Mouse (Mus musculus) MEL (cell line): ENCODE measurements around the gene Oas1d. TPM values are rescaled to one million over a fixed set of nuclear protein-coding genes. Genes with fewer than 3 reads are reported as not detected.
"Not testable (repeated sequence)": the region's sequence is repeated elsewhere in the genome, so short reads cannot be mapped to it uniquely, and the experiment has no call there.

Experiments used
- DNase-seq: peaks from one replicate; pipeline ENCODE4 v3.0.0; 2011; ENCODE audit warnings: low read depth, low spot score
- H3K27ac ChIP-seq: 2 replicates; pipeline ENCODE4 v1.5.1; 2012; ENCODE audit warnings: low read depth, mild to moderate bottlenecking, control low read depth, low read length, moderate library complexity; ENCODE audit not compliant: control insufficient read depth
- H3K27me3 ChIP-seq, 2 experiments: fragments of 150-350 bp in 1 of 2; sonication (generic) in 1 of 2; 2 replicates each; pipeline ENCODE4 v1.6.1; 2012; ENCODE audit warnings: low read length in 2 of 2, mild to moderate bottlenecking in 2 of 2, improper control_type of control experiment in 1 of 2, moderate library complexity in 1 of 2; ENCODE audit not compliant: insufficient read depth in 2 of 2, control insufficient read depth in 1 of 2
- H3K36me3 ChIP-seq, 2 experiments: 2 replicates each; pipeline ENCODE4 v1.6.1; 2012 to 2014; ENCODE audit warnings: low read length in 2 of 2, improper control_type of control experiment in 1 of 2, inconsistent platforms in 1 of 2, mild to moderate bottlenecking in 1 of 2; ENCODE audit not compliant: insufficient read depth in 2 of 2, control insufficient read depth in 1 of 2
- H3K4me1 ChIP-seq, 2 experiments: fragments of 150-350 bp in 1 of 2; sonication (generic) in 1 of 2; 2 replicates each; pipeline ENCODE4 v1.6.1; 2012; ENCODE audit warnings: low read length in 2 of 2, improper control_type of control experiment in 1 of 2, mild to moderate bottlenecking in 1 of 2; ENCODE audit not compliant: insufficient read depth in 2 of 2, control insufficient read depth in 1 of 2
- H3K4me3 ChIP-seq, 2 experiments: fragments of 150-350 bp in 1 of 2; sonication (generic) in 1 of 2; 2 replicates each; pipeline ENCODE4 v1.5.1; 2012; ENCODE audit warnings: low read depth in 2 of 2, low read length in 2 of 2, mild to moderate bottlenecking in 2 of 2, moderate library complexity in 2 of 2, control low read depth in 1 of 2, improper control_type of control experiment in 1 of 2; ENCODE audit not compliant: control insufficient read depth in 1 of 2, insufficient read depth in 1 of 2
- H3K79me2 ChIP-seq: 2 replicates; pipeline ENCODE4 v1.6.1; 2012; ENCODE audit warnings: mild to moderate bottlenecking, low read length, moderate library complexity; ENCODE audit not compliant: control insufficient read depth, poor library complexity, insufficient read depth
- H3K9ac ChIP-seq: 2 replicates; pipeline ENCODE4 v1.6.1; 2012; ENCODE audit warnings: low read depth, mild to moderate bottlenecking, control low read depth, low read length, moderate library complexity; ENCODE audit not compliant: control insufficient read depth, poor library complexity, severe bottlenecking
- H3K9me3 ChIP-seq: fragments of 150-350 bp; sonication (generic); replicated peaks from 2 replicates; pipeline ENCODE4 v1.6.1; 2012; ENCODE audit warnings: mild to moderate bottlenecking, low read length, improper control_type of control experiment, moderate library complexity; ENCODE audit not compliant: insufficient read depth
- CHD1 ChIP-seq: IDR thresholded peaks from 2 replicates; pipeline ENCODE4 v1.6.1; 2012; ENCODE audit warnings: low read depth, mild to moderate bottlenecking, inconsistent platforms, low read length, improper control_type of control experiment
- GATA1 ChIP-seq: IDR thresholded peaks from 2 replicates; pipeline ENCODE4 v1.6.1; 2011; ENCODE audit warnings: low read depth, low read length, improper control_type of control experiment
- KAT2A ChIP-seq: conservative IDR thresholded peaks from 2 replicates; pipeline ENCODE4 v1.6.1; 2012; ENCODE audit warnings: low read depth, low read length, improper control_type of control experiment, inconsistent platforms
- MAFK ChIP-seq: IDR thresholded peaks from 2 replicates; pipeline ENCODE4 v1.6.1; 2011; ENCODE audit warnings: low read depth, mild to moderate bottlenecking, low read length, improper control_type of control experiment, borderline replicate concordance
- MAX ChIP-seq: IDR thresholded peaks from 2 replicates; pipeline ENCODE4 v1.6.1; 2011; ENCODE audit warnings: low read length, improper control_type of control experiment
- MAZ ChIP-seq: IDR thresholded peaks from 2 replicates; pipeline ENCODE4 v1.6.1; 2012; ENCODE audit warnings: low read depth, mild to moderate bottlenecking, inconsistent platforms, low read length, improper control_type of control experiment
- MEF2A ChIP-seq: IDR thresholded peaks from 2 replicates; pipeline ENCODE4 v1.6.1; 2014; ENCODE audit warnings: low read depth, mild to moderate bottlenecking, inconsistent platforms, low read length, improper control_type of control experiment; ENCODE audit not compliant: poor library complexity, insufficient replicate concordance, severe bottlenecking; ENCODE audit errors: extremely low read depth
- MXI1 ChIP-seq: IDR thresholded peaks from 2 replicates; pipeline ENCODE4 v1.6.1; 2011; ENCODE audit warnings: mild to moderate bottlenecking, low read depth, low read length, improper control_type of control experiment
- MYB ChIP-seq: IDR thresholded peaks from 2 replicates; pipeline ENCODE4 v1.6.1; 2011; ENCODE audit warnings: mild to moderate bottlenecking, low read depth, low read length, improper control_type of control experiment
- MYC ChIP-seq: IDR thresholded peaks from 2 replicates; pipeline ENCODE4 v1.6.1; 2011; ENCODE audit warnings: low read depth, mild to moderate bottlenecking, low read length, improper control_type of control experiment, moderate library complexity
- NRF1 ChIP-seq: IDR thresholded peaks from 2 replicates; pipeline ENCODE4 v1.6.1; 2014; ENCODE audit warnings: low read depth, mild to moderate bottlenecking, inconsistent platforms, low read length, improper control_type of control experiment, moderate library complexity; ENCODE audit not compliant: poor library complexity, insufficient read depth, severe bottlenecking
- POLR2AphosphoS2 ChIP-seq: IDR thresholded peaks from 2 replicates; pipeline ENCODE4 v1.6.1; 2011; ENCODE audit warnings: low read length, improper control_type of control experiment
- POLR2AphosphoS5 ChIP-seq: IDR thresholded peaks from 2 replicates; pipeline ENCODE4 v1.6.1; 2012; ENCODE audit warnings: low read depth, borderline replicate concordance, mild to moderate bottlenecking, inconsistent platforms, low read length, moderate library complexity, mixed read lengths
- SMC3 ChIP-seq: IDR thresholded peaks from 2 replicates; pipeline ENCODE4 v1.6.1; 2011; ENCODE audit warnings: low read depth, low read length, improper control_type of control experiment
- TAL1 ChIP-seq: IDR thresholded peaks from 2 replicates; pipeline ENCODE4 v1.6.1; 2012; ENCODE audit warnings: mild to moderate bottlenecking, inconsistent platforms, low read length, moderate library complexity, mixed read lengths
- TCF12 ChIP-seq: IDR thresholded peaks from 2 replicates; pipeline ENCODE4 v1.6.1; 2014; ENCODE audit warnings: low read depth, mild to moderate bottlenecking, inconsistent platforms, low read length, improper control_type of control experiment, moderate library complexity
- ZMIZ1 ChIP-seq: IDR thresholded peaks from 2 replicates; pipeline ENCODE4 v1.6.1; 2012; ENCODE audit warnings: low read depth, mild to moderate bottlenecking, inconsistent platforms, low read length, improper control_type of control experiment, moderate library complexity
- ZNF384 ChIP-seq: IDR thresholded peaks from 2 replicates; pipeline ENCODE4 v1.6.1; 2012; ENCODE audit warnings: low read depth, mild to moderate bottlenecking, inconsistent platforms, low read length, improper control_type of control experiment
- polyA plus RNA-seq, 2 experiments: library from polyadenylated mRNA; stranded (reverse) in 1 of 2; unstranded in 1 of 2; fragments of >175 nt in 1 of 2; fragments of >200 nt in 1 of 2; gene quantifications; 2 replicates each; pipeline versions ENCODE4 v1.2.1 to v1.2.4; 2012; ENCODE audit warnings: low replicate concordance in 2 of 2, low read depth in 1 of 2; ENCODE audit not compliant: insufficient read length in 2 of 2, insufficient read depth in 1 of 2, missing spikeins in 1 of 2
- total RNA-seq: library from RNA; depleted of rRNA; stranded (reverse); fragments of 300-350 nt; gene quantifications from 2 replicates; pipeline ENCODE4 v1.2.3, GENCODE M21; 2012

Gene Oas1d
- total and polyA plus RNA-seq, 3 experiments, result not detected

- no peak for TF ChIP-seq POLR2AphosphoS5
- no peak for TF ChIP-seq MAZ
- no peak for TF ChIP-seq TCF12
- TF ChIP-seq, all 39 proteins: peak for 0
Observed at GRCm38 (mm10) chr5:120902056-120902455, 12.3 kb upstream of the Oas1d start (continued).

GRCm38 (mm10) chr5:120906791-120907733 lies 7.3 kb upstream of the Oas1d start, which contains the start of gene Oas1a:
TSS of gene Oas1a (minus strand) at chr5:120907521.
- DNase-seq, H3K9ac ChIP-seq, H3K27ac ChIP-seq, H3K4me3 ChIP-seq, H3K36me3 ChIP-seq, H3K9me3 ChIP-seq, H3K27me3 ChIP-seq, H3K79me2 ChIP-seq, H3K4me1 ChIP-seq: not testable (repeated sequence)

GRCm38 (mm10) chr5:120908196-120908920 lies 6.0 kb upstream of the Oas1d start:
- no peak for DNase-seq
- H3K9ac ChIP-seq, result no peak overlapping the region
- H3K4me3 ChIP-seq, result no peak overlapping the region
- no peak overlapping the region for H3K27ac ChIP-seq
- H3K79me2 ChIP-seq, result no peaks in the 10 kb centered on the region
- no peaks in the 10 kb centered on the region for H3K36me3 ChIP-seq
- no peak for TF ChIP-seq MYC
- TF ChIP-seq MYB, result no peak
- TF ChIP-seq MAFK, result no peak
- no peak for TF ChIP-seq ZNF384
- no peak for TF ChIP-seq CHD1
- TF ChIP-seq MAZ, result no peak
- TF ChIP-seq ZMIZ1, result no peak
- no peak for TF ChIP-seq NRF1
- no peak for TF ChIP-seq POLR2AphosphoS2
- no peak for TF ChIP-seq TAL1
- no peak for TF ChIP-seq TCF12
- TF ChIP-seq SMC3, result no peak
- no peak for TF ChIP-seq MXI1
- TF ChIP-seq MAX, result no peak
- TF ChIP-seq MEF2A, result no peak
- no peak for TF ChIP-seq KAT2A
- TF ChIP-seq GATA1, result no peak
- TF ChIP-seq, all 39 proteins: peak for 0
- Histone ChIP-seq H3K27me3 (no peaks in the 10 kb centered on the region), H3K4me1 (no peaks in the 10 kb centered on the region), H3K9me3 (no peaks in the 10 kb centered on the region)

- not testable (repeated sequence) for H3K27me3 ChIP-seq, H3K36me3 ChIP-seq, DNase-seq, H3K4me1 ChIP-seq, H3K9ac ChIP-seq, H3K27ac ChIP-seq, H3K79me2 ChIP-seq, H3K4me3 ChIP-seq, H3K9me3 ChIP-seq
Observed at GRCm38 (mm10) chr5:120919156-120919935, 5.0 kb downstream of the Oas1d start.
